Mouse (Mus musculus): ENCODE results near the gene Zdhhc13. TPM values are rescaled to one million over a fixed set of nuclear protein-coding genes. Genes with fewer than 3 reads are reported as not detected.

Zdhhc13 gene
- polyA plus RNA-seq, 1 experiment from 2014 or later = 31.2 TPM

GRCm38 (mm10) chr7:48830395-48830794, 41.6 kb downstream of the Zdhhc13 start:
- 66% methylated on average over 2 of the region's 2 CpGs for WGBS
- Histone ChIP-seq H3K4me3 (no peak overlapping the region), H3K4me2 (replicated peaks) (no peak overlapping the region), H3K4me1 (no peaks in the 10 kb centered on the region), H3K36me3 (peaks cover 25% of the 10 kb centered on the region), H3K9ac (no peak overlapping the region), H3K27me3 (no peaks in the 10 kb centered on the region), H3K9me3 (no peaks in the 10 kb centered on the region), H3K27ac (no peak overlapping the region)
- ATAC-seq (ENCODE audit: insufficient number of reproducible peaks, insufficient read depth, low FRiP score, low TSS enrichment) = no peak

DNA sequence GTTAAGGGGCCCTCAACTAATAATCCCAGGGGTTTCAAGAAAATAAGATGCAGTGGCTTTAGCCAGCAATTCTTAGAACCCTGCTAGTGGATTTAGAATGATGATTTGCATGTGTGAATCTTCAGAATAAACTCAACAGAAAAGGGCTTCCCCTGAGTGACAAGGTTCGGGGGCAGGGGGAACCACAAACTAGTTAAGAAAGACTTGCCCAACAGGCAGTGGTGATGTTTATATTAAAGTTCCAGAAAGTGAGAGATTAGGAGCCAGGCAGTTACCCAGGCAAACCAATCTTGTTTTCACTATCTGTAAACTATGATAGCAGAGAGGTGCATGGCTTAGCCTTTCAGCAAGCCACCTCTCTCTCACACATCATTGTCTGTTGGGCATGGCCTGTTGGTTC, 43.9 kb downstream of the Zdhhc13 start:
- 67% methylated on average over 1 of the region's 1 CpGs for WGBS
- ATAC-seq (ENCODE audit: insufficient number of reproducible peaks, insufficient read depth, low FRiP score, low TSS enrichment) = no peak
- no peak overlapping the region for H3K4me2 ChIP-seq (replicated peaks)
- H3K27me3 ChIP-seq = no peaks in the 10 kb centered on the region
- peaks cover 5% of the 10 kb centered on the region; the same call in 1 of the 2 replicates for H3K36me3 ChIP-seq
- H3K9me3 ChIP-seq = no peaks in the 10 kb centered on the region
- H3K4me1 ChIP-seq = no peaks in the 10 kb centered on the region
- no peak overlapping the region for H3K9ac ChIP-seq
- H3K4me3 ChIP-seq = no peak overlapping the region
- no peak overlapping the region for H3K27ac ChIP-seq

DNA sequence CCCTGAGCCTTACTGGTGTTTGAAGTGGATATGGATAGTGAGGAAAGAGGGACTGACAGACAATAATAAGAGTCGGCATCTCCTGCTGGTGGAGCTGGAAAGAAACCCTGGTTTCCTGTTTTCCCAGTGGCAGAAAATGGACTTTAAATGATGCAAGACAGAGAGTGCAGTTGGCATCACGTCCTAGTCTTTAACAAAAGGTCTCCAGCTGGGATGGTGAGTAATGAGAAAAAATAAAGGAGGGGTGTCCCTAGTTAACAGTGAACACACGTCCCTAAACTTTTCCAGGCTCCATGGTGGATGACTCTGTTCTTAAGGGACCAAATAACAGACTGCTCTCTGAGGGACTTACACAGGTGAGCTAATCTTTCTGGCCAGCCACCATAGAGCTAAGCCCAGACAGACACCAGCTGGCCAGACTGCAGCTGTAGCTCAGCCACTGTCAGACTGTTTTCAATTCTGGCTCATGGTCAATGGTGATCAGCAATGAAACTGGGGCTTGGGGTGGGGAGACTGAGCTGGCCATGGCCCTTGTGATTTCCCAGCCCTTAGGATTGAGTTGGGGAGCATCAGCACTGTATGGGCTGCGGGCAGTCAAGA, 45.7 kb downstream of the Zdhhc13 start:
- ATAC-seq (ENCODE audit: insufficient number of reproducible peaks, insufficient read depth, low FRiP score, low TSS enrichment) = no peak
- 67% methylated on average over 4 of the region's 4 CpGs for WGBS
- no peaks in the 10 kb centered on the region for H3K4me1 ChIP-seq

DNA sequence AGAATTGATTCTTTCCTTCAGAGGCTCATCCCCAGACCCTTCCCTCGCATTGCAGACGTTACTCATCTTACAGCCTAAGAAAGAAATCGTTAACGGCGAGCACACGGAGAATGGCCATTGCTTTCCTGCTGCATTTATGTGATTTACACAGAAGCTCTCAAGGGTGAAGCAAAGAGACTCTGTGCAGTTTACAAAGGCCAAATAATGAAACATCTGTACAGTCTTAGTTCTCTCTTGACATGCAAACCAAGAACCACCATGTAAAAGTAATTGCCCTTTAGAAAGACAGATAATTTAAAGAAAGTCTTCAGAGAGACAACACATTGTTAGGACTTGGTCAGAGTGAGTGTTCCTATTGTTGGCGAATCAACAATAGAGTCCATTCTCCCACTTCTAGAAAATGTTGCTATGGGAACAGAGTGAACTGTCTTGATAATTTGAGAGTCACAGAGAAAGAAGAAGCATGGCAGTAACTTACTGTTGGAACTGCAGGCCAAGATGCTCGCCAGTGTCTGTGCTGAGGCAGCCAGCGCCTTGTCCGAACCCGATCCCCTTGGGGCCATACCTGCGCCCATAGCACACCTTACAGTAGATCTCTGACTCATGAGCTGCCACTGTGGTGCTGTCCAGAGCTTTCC, 46.3 kb downstream of the Zdhhc13 start:
- Histone ChIP-seq H3K4me3 (no peak overlapping the region), H3K27ac (no peak overlapping the region), H3K36me3 (no peaks in the 10 kb centered on the region), H3K4me1 (no peaks in the 10 kb centered on the region), H3K4me2 (replicated peaks) (no peak overlapping the region), H3K9me3 (no peaks in the 10 kb centered on the region), H3K9ac (no peak overlapping the region), H3K27me3 (no peaks in the 10 kb centered on the region)
- WGBS = 82% methylated on average over 12 of the region's 12 CpGs
- ATAC-seq (ENCODE audit: insufficient number of reproducible peaks, insufficient read depth, low FRiP score, low TSS enrichment) = no peak

More for the DNA sequence above, 45.7 kb downstream of the Zdhhc13 start:
- H3K4me2 ChIP-seq (replicated peaks) = no peak overlapping the region
- no peak overlapping the region for H3K4me3 ChIP-seq
- H3K27me3 ChIP-seq = no peaks in the 10 kb centered on the region
- no peaks in the 10 kb centered on the region for H3K9me3 ChIP-seq
- no peak overlapping the region for H3K27ac ChIP-seq
- no peak overlapping the region for H3K9ac ChIP-seq
- H3K36me3 ChIP-seq = no peaks in the 10 kb centered on the region

GRCm38 (mm10) chr7:48836949-48837348, 48.1 kb downstream of the Zdhhc13 start:
- WGBS = 68% methylated on average over 6 of the region's 6 CpGs
- no peak for ATAC-seq (ENCODE audit: insufficient number of reproducible peaks, insufficient read depth, low FRiP score, low TSS enrichment)
- no peak overlapping the region for H3K4me3 ChIP-seq
- H3K27me3 ChIP-seq = no peaks in the 10 kb centered on the region
- no peaks in the 10 kb centered on the region for H3K36me3 ChIP-seq
- no peaks in the 10 kb centered on the region for H3K9me3 ChIP-seq
- no peak overlapping the region for H3K9ac ChIP-seq
- H3K4me1 ChIP-seq = no peaks in the 10 kb centered on the region
- no peak overlapping the region for H3K27ac ChIP-seq
- H3K4me2 ChIP-seq (replicated peaks) = no peak overlapping the region

DNA sequence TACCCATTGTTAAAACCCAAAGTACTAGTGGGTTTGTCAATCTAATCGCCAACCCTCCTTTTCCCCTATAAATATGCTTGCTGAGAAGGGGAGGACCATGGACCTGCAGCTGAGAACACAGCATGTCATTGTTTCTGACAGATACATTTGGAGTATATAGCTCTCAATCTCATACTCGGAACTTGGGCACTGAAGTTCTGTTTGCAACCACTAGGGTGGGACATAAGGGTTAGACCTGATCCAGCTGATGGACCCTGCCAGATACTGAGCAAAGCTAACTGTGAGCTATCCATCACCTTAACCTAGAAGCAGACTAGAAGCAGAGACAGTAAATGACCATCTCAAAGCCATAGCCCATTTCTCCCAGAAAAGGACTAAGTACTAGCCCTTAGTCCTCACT, 49.6 kb downstream of the Zdhhc13 start:
- Histone ChIP-seq H3K9ac (no peak overlapping the region), H3K4me2 (replicated peaks) (no peak overlapping the region), H3K4me1 (no peaks in the 10 kb centered on the region), H3K27me3 (no peaks in the 10 kb centered on the region), H3K9me3 (no peaks in the 10 kb centered on the region), H3K4me3 (no peak overlapping the region), H3K27ac (no peak overlapping the region), H3K36me3 (no peaks in the 10 kb centered on the region)
- ATAC-seq (ENCODE audit: insufficient number of reproducible peaks, insufficient read depth, low FRiP score, low TSS enrichment) = no peak
- WGBS = 66% methylated on average over 2 of the region's 2 CpGs

DNA sequence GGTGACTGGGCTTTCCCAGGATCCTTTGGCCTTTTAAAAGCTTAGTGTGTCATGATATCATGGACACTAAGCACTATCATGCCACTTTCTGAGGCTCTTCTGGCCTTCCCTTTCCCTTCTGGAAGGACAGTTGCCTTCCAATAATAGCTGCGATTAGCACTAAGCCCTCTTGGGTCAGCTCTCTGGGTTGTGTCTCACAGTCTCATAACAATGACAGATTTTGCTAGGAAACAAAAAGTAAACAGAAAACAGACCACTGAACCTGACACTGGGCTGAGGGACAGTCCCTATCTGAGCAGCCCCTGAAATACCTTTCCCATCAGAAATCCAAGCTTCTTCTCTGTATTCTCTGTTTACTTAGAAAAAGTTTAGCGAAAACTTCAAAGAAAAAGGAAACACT, 51.7 kb downstream of the Zdhhc13 start:
- 74% methylated on average over 2 of the region's 2 CpGs for WGBS
- no peak overlapping the region for H3K4me2 ChIP-seq (replicated peaks)
- no peaks in the 10 kb centered on the region for H3K36me3 ChIP-seq
- H3K4me1 ChIP-seq = peaks cover 6% of the 10 kb centered on the region; the same call in 1 of the 2 replicates
- H3K9ac ChIP-seq = no peak overlapping the region
- no peaks in the 10 kb centered on the region for H3K27me3 ChIP-seq
- ATAC-seq (ENCODE audit: insufficient number of reproducible peaks, insufficient read depth, low FRiP score, low TSS enrichment) = no peak
- no peak overlapping the region for H3K4me3 ChIP-seq
- no peak overlapping the region for H3K27ac ChIP-seq
- H3K9me3 ChIP-seq = no peaks in the 10 kb centered on the region

DNA sequence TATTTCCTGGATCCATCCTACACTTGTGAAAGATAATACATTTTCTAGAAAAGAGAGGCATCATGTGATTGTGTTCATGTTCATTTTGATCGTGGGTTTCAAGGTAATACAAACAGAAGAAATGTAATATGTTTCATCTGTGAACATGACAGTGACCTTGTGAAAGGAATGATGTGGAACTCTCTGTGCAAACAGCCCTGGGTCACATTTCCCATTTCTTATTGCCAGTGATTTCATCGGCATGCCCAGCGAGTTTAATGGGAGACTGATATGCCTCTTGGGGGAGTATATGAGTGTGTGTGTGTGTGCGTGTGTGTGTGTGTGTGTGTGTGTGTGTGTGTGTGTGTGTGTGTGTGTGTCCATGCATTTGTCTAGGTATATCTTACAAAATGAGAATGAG, 52.7 kb downstream of the Zdhhc13 start:
- ATAC-seq (ENCODE audit: insufficient number of reproducible peaks, insufficient read depth, low FRiP score, low TSS enrichment) = no peak
- 62% methylated on average over 4 of the region's 4 CpGs for whole genome bisulfite sequencing
- no peak overlapping the region for H3K27ac ChIP-seq
- no peak overlapping the region for H3K4me2 ChIP-seq (replicated peaks)
- H3K4me1 ChIP-seq = peaks cover 9% of the 10 kb centered on the region; the same call in 1 of the 2 replicates
- H3K9me3 ChIP-seq = no peaks in the 10 kb centered on the region
- H3K4me3 ChIP-seq = no peak overlapping the region
- H3K36me3 ChIP-seq = no peaks in the 10 kb centered on the region
- no peak overlapping the region for H3K9ac ChIP-seq
- H3K27me3 ChIP-seq = no peaks in the 10 kb centered on the region

DNA sequence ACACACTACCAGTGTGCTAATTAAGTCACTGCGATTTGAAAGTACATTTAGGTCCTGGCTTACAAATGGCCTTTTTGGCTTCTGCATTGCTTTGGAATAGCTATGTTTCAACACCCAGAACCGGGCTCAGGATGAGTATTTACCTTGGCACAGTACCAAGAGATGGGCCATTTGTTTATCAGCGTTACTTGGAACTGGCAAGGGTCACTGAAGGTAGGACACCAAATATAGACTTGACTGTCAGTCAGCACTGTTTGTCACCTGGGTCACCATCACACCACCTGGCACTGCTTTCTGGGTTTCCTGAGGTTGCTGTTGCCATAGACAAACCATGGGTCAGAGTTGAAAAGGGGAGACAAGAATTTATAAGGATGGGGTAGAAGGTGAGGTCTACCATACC, 53.5 kb downstream of the Zdhhc13 start:
- WGBS = 77% methylated on average over 3 of the region's 3 CpGs
- Histone ChIP-seq H3K4me3 (no peak overlapping the region), H3K27ac (no peak overlapping the region), H3K9ac (no peak overlapping the region), H3K4me1 (peaks cover 9% of the 10 kb centered on the region; the same call in 1 of the 2 replicates), H3K27me3 (no peaks in the 10 kb centered on the region), H3K4me2 (replicated peaks) (no peak overlapping the region), H3K36me3 (no peaks in the 10 kb centered on the region), H3K9me3 (no peaks in the 10 kb centered on the region)
- ATAC-seq (ENCODE audit: insufficient number of reproducible peaks, insufficient read depth, low FRiP score, low TSS enrichment) = no peak

DNA sequence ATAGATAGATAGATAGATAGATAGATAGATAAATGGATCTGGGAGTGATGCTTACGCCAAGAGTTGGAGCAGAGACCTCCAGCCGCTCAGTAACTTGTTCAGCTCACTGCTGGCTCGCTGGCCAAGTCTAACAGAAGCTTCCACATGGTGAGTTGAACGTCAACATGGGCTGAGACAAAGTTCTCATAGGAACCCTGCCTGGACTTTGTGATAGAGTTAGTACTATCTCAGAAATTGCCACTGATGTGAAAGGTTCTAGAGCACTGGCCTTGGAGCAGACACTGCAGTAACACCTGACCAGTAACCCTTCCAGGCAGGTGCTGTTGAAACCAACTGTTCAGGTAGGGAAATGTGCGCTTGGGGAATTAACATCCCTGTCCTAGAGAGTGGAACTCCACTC, 54.7 kb downstream of the Zdhhc13 start:
- Histone ChIP-seq H3K9me3 (no peaks in the 10 kb centered on the region), H3K27ac (no peak overlapping the region), H3K4me2 (replicated peaks) (no peak overlapping the region), H3K9ac (no peak overlapping the region), H3K27me3 (no peaks in the 10 kb centered on the region), H3K36me3 (no peaks in the 10 kb centered on the region), H3K4me1 (peaks cover 9% of the 10 kb centered on the region; the same call in 1 of the 2 replicates), H3K4me3 (no peak overlapping the region)
- WGBS = 85% methylated on average over 5 of the region's 5 CpGs
- ATAC-seq (ENCODE audit: insufficient number of reproducible peaks, insufficient read depth, low FRiP score, low TSS enrichment) = no peak

DNA sequence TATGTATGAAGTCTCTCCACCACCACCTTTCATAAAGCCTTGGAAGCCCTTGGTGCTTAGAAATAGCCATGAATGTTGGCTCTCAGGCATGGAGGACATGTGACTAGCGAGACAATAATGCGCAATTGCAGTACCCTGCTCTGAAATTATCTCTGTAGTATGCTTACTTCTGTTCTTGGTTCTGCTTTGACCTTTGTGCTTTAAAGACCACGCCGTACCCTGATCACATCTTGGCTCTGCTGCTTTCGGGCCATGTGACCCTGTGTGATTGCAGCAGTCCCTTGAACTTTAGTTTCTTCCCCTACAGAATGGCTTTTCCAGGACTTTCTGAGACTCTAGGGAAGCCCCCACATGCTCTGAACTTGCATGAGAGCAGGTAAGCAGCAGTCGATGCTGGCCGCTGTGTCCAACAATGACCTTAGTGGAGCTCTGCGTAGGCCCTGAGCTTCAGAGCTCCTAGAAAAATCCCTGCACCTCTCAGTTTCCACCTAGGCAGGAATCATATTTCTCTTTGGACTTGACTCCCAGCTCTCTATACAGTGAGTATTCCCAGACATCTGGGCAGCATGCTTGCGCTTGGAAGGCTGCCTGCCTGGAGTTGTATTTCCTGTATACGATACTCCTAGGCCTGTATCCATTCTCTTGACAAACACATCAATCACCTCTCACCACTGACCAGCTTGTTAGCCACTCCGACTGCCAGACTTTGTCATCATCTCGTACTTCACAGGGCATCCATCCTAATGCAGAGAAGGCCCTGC, 56.6 kb downstream of the Zdhhc13 start:
- H3K9me3 ChIP-seq = no peaks in the 10 kb centered on the region
- 69% methylated on average over 12 of the region's 12 CpGs for WGBS
- H3K4me3 ChIP-seq = no peak overlapping the region
- H3K9ac ChIP-seq = no peak overlapping the region
- H3K4me1 ChIP-seq = peaks cover 9% of the 10 kb centered on the region; the same call in 1 of the 2 replicates
- ATAC-seq (ENCODE audit: insufficient number of reproducible peaks, insufficient read depth, low FRiP score, low TSS enrichment) = peak; percentile 56; the same call in 1 of the 2 replicates
- H3K36me3 ChIP-seq = no peaks in the 10 kb centered on the region
- no peaks in the 10 kb centered on the region for H3K27me3 ChIP-seq
- H3K4me2 ChIP-seq (replicated peaks) = no peak overlapping the region
- H3K27ac ChIP-seq = 0 out of 2 replicates have a peak overlapping the region, but pooled peaks have one; percentile 42

DNA sequence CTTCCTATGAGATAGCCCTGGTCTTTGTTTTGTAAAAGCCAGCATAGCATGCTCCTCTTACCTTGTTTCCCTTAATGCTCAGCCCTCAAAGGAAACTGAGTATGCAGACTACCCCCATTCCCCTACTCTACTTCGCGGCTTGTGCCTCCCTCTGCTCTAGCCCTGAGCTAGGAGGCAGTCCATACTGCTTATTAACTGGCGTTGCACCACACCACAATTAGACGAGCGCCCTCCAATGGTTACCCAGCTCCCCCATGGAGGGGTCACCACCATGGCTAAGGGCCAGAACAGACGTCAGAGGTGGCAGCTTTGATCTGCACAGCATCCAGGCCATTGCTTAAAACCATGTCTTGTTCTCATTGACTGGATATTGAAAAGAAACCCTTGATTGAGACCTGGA, 58.0 kb downstream of the Zdhhc13 start:
- 62% methylated on average over 6 of the region's 6 CpGs for WGBS

More for the DNA sequence above, 58.0 kb downstream of the Zdhhc13 start:
- no peak for ATAC-seq (ENCODE audit: insufficient number of reproducible peaks, insufficient read depth, low FRiP score, low TSS enrichment)
- Histone ChIP-seq H3K9ac (no peak overlapping the region), H3K4me1 (peaks cover 9% of the 10 kb centered on the region; the same call in 1 of the 2 replicates), H3K4me2 (replicated peaks) (no peak overlapping the region), H3K27me3 (no peaks in the 10 kb centered on the region), H3K27ac (no peak overlapping the region), H3K36me3 (no peaks in the 10 kb centered on the region), H3K4me3 (no peak overlapping the region), H3K9me3 (no peaks in the 10 kb centered on the region)
